Mouse (Mus musculus): Measurements from ENCODE around the gene Camta1. TPM values are rescaled to one million over a fixed set of nuclear protein-coding genes. Genes with fewer than 3 reads are reported as not detected.

Gene Camta1
- polyA plus RNA-seq, 3 experiments from 2014 or later: 39.6 to 58.9 (median 48.7) TPM

DNA sequence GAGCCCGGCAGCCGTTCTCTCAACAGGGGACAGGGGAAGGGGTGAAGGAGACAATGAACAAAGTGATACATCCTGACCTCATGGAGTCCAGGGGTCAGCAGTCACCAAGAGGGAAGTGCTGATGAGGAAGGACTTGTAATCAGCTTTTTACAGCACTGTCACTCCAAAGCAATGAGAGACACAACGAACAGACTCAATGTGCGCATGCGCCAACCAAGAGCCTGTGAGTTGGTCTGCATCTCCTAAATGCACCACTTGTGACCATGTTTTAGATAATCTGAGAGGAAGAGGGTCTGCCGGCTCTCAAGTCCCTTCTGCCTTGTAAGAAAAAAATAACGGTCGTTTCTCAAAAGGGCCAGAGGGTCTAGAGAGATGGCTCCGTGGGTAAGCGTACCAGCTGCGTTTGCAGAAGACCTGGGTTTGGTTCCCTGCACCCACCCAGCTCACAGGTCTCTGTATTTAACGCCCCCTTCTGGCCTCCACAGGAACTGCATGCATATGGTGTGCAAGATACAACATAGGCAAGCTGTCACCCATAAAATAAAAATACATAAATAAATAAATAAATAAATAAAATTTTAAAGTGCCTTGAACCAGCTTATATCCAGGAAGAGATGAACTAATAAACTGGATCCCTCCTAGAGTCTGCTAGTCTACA lies 178.7 kb downstream of the Camta1 start:
- ATAC-seq: no peak

DNA sequence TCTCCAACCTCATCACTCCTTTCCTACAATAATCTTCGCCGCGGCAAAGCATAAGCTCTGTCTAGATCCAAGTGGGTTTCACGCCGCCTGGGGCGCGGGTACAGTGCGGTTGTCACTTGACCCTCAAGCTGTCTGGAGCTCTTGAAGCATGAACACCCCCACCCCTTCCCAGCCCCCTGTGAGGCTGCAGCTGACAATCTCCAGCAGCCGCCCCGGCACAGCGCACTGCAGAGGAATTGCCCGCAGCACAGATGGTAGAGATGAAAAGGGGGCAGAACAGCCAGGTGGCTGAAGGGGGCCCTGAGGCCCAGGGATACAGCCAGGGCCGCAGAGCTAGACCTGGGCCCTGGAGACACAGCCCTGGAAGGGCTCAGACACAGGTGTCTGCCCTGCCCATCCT lies 189.2 kb downstream of the Camta1 start:
- ATAC-seq: no peak

DNA sequence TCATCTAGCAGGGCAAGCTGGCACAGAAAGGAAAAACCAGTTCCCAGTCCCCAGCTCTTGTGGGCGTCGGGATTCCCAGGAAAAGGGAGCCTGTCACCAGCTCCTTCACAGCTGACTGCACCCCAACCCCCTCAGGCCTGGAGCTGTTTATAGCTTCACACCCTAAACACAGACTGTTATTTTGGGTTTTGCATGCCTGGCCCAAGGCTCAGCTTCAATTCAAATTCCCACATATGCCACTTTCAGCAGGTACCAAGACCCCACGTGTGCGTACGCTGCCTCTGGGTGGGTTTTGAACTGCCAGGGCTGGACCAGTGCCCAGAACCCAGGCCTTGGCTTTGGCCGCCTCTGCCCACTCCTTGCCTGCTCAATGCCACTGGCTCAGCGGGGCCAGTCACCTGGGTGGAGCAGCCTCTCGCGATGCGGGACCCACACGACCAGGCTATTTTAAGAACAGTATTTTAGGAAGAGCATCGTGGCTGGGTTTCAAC lies 195.2 kb downstream of the Camta1 start:
- no peak for ATAC-seq

DNA sequence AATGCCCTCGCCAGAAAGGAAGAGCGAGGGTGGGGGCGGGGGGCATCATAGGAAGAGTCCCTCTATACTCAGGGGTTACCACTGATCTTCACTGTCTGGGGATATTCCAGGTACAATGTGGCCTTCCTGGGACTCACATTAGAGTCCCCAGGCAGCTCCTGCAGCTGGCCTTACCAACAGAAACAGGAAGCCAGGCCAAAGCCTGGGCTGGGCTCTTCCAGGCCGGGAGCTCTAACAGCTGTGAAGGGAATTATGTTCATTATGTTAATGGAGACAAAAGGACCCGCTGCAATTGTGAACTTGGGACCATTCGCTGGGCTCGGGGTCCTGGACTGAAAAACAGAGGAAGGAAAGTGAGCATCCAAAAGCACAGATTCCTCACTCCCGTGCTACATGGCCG lies 200.2 kb downstream of the Camta1 start:
- ATAC-seq: no peak

DNA sequence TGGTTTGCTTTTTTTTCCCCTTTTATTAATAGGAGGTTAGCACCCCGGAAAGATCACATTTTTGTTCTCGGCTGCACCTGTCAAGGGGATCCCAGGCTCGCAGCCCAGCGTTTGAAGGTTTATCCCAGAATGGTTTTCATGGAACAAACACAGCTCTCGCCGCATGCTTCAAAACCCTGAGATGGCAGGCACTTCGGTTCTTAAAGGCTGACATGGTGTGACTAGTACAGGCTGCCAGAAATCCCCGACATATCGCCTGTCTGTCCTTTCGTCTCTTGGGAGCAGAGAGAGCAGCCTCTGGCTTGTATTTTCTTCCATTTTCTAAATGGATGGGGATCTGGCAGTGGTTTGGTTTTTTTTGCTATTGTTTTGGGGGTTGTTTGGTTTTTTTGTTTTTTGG lies 205.2 kb downstream of the Camta1 start:
- no peak for ATAC-seq

DNA sequence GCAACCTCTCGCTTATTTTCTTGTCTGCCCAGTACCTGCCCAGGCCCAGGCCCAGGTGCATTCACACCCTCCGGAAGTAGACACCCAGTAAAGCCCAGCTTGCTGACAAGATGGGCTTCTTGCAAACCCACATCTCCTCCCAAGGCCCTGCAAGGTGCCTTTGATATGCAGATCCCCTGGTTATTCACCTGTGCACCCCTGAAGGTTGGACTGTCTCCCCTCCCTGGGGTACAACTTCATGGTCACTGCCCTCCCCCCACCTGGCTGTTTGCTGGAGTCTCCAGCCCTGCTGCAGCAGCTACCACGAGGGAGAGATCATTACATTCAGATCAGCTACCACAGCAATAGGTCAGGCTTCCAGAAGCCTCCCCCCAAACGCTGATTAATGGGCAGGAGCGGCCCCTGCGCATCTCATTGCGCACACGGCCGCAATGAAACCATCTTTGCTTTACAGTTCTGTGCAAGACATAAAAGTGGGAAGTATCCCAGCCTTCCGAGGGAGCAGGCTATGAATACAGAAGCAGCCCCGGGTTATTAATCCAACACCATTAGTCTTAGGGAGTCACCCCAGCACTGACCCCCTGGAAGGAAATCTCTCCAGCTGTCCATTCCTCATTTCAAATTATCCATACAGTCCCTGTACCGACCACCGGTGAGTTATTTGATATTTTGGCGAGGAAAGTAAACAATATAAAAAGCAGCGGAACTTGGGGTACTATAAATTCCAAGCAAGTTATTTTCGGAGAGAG lies 205.9 kb downstream of the Camta1 start:
- no peak for ATAC-seq

DNA sequence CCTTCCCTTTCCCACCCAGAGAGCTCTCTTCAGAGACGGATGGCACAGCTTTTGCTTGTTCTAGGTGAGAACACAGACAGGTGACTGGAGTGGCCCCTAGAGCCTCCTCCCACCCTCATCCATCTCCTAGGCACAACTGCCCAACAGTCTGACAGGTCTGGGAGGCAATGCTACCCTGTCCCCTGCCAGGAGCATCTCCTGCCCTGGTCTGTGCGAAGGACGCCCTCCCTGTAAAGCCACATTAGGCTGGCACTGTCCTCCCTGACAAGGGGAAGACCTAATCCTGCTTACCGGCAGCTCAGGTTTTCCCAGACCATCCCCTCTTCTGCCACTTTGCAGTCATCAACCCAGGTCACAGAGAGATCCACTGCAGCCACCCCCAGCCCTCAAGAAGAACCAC lies 206.4 kb downstream of the Camta1 start:
- no peak for ATAC-seq

DNA sequence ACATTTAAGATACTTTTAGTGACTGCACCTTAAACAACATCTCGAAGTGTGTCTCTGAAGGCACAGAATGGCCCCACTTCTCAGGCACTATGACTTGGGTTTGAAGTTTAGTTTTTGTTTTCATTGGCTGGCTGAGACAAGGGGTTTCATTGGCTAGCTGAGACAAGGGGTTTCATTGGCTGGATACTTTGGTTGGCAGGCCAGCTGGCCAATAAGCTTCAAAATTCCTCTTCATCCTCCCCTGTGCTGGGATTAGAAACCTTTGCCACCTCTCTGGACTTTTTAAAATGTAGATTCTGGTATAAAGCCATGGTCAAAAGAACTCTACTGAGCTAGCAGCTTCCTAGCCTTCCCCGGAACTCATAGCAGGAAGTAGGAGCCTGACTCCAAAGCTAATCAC lies 219.3 kb downstream of the Camta1 start:
- no peak for ATAC-seq

DNA sequence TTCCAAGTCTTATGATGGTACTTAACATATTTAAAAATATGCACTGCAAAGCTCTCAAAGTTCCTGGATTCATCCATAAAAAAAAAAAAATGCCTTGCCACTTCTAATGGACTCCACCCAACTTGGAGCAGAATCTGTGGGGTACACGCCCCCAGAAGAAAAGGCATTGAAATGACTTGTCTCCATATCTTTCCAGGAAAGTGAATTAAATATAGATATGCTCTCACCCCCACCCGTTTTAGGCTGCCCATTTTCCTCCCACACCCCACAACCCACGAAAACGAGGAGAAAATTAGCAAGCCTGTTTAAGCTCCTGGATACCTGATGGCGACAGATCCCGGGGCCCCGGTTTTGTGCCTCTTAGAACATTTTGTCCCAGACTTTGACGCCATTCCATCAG lies 220.7 kb downstream of the Camta1 start:
- ATAC-seq: no peak

DNA sequence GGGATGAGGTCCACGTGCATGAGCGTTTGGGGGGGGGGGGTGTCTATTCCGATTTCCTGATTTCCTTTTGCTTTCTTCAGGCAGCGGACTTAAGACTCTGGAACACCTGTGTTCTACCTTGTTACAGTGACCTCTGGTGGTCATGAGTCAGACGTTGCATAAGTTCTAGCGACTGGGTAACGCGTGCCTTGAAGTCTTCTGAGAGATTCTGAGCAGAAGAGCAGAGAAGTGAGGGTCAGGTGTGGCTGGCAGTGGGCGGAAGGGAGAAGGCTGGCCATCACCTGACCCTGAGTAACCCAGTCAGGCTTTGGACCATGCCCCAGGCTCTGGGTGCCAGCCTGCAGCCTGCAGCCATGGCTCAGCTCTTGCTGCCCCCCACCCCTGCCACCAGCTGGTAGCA lies 222.7 kb downstream of the Camta1 start:
- ATAC-seq: no peak

DNA sequence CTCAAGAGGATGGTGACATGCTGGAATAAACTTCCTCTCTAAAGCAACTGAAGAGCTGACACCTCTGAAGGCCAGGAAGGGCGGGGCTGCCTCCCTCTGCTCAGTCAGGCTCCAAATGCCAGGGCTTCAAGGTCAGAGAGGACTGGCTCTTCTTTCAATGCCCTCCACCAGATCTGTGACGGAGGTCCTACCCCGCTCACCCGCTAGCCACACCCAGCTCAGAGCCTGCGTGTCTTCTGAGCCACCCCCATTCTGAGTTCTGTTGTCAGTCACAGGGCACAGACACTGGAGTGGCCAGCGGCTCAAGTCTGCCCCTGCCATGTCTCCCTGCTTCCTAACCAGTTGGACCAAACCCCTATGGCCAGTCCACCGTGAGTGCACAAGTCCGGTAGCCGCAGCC lies 224.3 kb downstream of the Camta1 start:
- ATAC-seq: no peak

DNA sequence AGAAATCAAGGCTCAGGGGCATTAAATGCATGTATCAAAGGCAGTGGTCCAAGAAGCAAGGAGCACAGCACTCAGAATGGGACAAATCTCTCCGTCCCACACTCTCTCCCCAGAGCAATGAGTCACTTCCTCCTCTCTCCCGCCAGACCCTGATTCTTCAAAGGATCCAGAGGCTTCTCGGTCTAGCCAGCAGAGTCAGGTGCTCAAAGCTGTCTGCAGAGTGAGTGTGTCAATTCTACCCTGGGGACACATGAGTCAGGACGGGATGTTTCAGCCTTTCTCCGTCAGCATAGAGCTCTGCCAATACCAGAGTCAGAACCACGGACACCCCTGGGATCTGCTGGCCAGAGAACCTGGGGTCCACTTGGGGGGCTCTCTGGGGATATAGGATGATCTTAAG lies 226.9 kb downstream of the Camta1 start:
- ATAC-seq: no peak

DNA sequence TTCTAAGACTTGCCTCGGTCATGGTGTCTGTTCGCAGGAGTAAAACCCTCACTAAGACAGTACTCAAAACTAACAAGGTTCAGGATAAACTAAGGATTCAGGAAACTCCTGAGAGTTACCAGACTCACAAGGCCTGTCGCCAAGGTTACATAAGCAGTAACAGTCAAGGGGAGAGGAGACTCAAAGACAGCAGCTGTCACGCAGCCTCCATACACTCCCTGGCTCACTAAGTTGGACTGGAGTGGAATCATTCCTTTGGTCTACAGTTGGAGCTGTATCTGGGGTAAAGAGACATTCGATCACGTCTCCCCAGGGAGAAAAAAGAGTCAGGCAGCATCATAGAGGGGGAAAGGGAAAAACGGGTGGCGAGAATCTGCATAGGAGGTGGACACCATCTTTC lies 227.9 kb downstream of the Camta1 start:
- ATAC-seq: no peak

DNA sequence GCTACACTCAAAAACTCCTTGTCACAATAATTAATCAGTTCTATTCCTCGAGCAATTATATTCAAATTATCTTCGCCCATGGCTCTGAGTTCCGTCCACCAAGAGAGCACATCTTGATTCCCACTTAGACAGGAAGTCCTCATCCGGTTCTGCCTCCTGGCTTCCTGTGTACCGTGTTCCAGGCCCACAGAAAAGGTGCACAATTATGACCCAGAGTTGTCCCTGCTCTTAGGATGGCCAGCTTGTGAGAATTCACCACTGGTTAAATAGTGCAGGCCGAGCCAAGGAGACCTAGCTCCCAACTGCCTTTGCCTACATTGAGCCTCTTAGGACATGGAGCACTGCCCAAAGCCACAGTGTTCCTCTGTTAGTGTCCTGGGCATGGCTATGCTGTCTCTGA lies 229.4 kb downstream of the Camta1 start:
- no peak for ATAC-seq

DNA sequence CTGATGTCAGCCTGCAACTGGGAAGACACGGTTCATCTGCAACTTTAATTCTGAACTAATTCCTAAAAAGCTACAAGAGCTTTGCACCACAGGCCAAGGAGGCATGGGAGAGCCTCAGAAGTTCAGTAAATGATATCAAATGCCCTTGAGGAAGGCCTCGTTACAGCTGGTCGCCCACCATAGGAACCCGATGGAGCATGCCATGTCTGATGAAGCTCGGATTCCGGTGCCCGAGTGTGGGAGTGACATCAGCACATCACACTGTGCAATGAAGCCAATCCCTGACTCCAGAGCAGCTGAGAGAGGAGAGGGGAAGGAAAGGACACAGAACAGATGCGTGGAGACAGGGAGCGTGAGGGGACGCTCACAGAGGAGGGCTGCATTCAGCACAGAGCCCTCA lies 231.0 kb downstream of the Camta1 start:
- ATAC-seq: no peak

DNA sequence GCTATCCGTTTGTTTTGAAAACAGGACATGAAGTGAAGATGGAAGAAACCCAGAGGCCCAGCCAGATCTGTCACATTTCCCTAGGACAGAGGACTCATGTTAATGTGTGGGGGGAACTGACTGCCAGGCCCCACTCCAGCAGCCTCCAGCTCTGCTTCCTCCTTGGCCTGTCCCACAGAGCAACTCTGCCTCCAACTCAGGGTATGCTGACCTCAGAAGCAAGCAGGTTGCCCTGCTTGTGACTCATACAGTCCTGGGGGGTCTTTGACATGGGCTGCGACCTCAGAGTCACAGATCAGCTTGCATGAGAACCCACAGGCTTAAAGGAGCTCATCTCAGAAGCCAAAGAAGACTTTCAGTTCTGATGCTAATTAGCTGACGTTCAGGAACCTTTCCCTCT lies 231.4 kb downstream of the Camta1 start:
- ATAC-seq: no peak

DNA sequence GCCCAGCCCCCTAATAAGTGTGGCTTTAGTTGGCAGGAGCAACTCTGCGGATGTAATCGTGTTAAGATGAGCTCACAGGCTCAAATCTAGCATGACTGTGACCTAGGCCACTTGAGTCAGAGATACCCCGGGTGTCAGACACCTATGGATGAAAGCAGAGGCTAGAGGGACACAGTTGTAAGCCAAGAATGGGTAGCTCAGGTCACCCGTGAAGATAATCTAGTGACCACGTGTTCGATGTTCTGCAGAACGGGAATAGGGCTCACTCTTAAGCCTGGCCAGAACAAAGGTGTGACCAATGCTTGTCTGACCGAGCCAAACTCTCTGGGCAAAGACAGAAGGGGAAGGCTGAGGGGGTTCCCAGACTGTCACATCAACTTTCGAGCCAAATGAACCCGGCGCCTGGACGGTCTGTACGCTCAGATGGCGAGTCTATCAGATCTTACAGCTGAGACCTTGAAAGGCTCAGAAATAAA lies 242.1 kb downstream of the Camta1 start:
- no peak for ATAC-seq

DNA sequence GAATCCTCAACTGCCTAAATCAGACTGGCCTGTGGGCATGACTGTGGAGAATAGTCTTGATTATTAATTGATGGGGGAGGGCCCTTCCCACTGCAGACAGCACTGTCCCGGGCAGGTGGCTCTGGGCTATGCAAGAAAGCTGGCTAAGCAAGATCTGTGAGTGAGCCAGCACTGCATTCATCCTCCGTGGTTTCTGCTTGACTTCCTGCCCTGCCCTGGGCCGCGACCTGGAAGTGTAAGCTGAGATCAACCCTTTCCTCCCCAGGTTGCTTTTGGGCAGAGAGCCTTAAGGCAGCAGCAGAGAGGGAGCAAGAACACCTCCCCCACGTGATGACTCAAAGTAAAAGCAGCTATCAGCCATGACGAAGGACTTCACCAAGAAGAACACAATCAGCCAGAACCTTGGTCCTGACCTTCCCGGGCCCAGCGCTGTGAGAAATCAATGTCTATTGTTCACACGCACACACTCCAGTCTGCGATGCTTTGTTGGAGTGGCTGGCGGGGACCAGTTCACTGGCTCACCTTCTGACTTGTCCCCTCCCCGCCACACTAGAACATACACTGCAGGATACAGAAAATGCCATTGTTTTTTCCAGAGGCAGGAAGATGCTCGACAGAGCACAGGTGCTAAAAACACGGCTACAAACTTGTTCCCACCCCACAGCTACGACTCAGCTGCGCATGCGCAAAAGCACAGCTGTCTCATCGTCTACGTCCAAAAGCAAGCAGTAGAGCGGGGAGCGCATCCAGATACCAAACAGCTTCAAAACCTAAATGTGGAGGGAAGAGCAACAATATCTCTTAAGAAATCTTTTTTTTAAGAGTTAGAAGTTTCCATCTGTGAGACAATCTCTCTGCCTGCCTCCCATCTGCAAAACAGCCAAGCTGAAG lies 243.0 kb downstream of the Camta1 start:
- no peak for ATAC-seq

DNA sequence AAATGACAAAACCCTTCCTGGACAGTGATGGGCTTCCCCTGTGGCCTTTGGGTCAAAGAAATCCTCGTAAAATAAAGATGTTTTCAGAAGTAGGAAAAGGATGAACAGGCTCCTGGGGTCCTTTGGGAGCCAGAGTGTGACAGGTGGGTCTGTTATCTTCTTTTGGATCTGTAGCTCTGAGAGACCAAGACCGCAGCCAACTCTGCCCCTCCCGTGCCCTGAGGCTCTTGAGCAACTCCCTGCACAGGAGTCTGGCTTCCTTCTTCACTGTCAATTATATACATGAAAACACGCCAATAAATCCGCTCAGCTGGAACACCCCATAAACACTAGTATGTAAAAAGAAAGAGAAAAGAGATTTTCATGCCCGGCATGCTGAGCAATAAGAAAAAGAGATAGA lies 250.1 kb downstream of the Camta1 start:
- no peak for ATAC-seq

DNA sequence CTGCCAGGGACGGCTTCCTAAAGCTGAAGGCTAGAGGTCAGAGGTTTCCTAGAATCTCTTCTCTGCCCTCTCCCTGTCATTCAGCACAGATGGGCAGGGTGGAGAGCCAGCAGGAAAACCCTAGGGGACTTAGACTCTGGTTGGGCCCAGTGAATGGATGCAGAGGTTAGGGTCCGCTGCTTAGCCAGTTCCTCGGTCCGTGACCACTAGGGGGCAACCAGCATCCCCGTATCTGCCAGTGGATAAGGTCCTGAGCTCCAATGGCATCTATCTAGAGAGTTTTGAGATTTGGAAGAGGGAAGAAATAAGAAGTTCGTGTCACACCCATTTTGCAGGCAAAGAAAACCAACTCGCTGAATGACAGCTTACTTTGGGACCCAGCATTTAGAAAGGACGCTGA lies 251.4 kb downstream of the Camta1 start:
- no peak for ATAC-seq

DNA sequence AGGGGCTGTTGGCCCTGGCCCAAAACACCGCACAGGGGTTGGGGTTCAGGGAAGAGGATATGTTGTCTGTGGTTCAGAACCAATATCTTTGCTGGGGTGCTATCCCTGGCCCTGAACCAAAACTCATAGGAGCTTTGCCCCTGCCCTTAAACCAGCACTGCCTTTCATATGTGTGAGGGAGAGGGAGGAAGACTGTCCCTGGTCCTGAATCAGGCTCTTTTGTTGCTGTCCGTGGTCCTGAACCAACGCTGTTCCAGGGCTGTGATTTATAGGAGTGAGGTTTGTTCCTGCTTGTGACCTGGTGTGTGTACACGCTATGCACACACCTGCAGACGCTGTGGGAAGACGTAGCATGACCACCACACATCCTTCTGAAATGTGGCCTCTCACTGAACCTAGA lies 256.8 kb downstream of the Camta1 start:
- ATAC-seq: no peak

DNA sequence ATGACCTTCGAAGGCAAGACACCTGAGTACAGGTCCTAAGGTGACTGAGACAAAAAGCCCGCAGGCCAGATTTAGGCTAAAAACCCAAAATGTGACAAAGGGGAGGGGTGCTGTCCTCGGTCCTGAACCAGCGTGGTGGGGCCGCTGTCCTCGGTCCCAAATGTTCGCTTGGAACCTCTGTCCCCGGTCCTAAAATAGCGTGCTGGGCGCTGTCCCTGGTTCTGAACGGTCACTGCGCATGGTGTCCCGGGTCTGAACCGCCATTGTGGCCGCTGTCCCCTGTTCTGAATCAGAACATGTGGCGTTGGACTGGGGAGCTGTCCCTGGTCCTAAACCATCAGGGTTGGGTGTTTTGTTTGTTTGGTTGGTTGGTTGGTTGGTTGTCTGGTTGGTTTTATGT lies 257.2 kb downstream of the Camta1 start:
- ATAC-seq: no peak

DNA sequence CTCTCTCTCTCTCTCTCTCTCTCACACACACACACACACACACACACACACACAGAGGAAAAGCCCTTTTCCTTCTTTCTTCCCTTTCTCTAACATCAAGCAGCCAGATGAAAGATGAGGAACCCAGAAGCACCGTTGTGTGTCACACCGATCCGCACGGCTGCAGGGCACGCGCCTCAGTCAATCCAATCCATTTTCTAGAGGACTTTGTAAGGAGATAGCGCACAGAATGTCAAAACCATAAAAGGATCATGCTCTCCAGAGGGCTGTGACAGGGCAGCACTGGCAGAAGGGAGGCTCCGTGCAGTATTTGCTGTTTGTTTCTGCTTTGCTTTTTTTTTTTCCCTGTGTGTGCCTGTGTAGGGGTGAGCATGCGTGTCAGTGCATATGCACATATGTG lies 258.1 kb downstream of the Camta1 start:
- ATAC-seq: no peak

All from inflammation-experienced regulatory T-cells, adult 6 months (primary cell).